Mouse (Mus musculus): ENCODE data around the gene Katna1.
"Not testable (repeated sequence)": the region's sequence is repeated elsewhere in the genome, so short reads cannot be mapped to it uniquely, and the experiment has no call there.

Gene Katna1

GRCm38 (mm10) chr10:7725751-7726500, at the start of gene Katna1:
TSS of gene Katna1 (plus strand) at chr10:7726000.
- DNase-seq (ENCODE audit: low read depth) = peak; percentile 99

GRCm38 (mm10) chr10:7680731-7681301, 45.0 kb upstream of the Katna1 start, which contains the start of the genes Pcmt1 and Lats1:
TSS of gene Pcmt1 (minus strand) at chr10:7681136.
TSS of gene Lats1 (plus strand) at chr10:7681214.
- peak; percentile 90 for DNase-seq (ENCODE audit: low read depth)

- DNase-seq (ENCODE audit: low read depth) = peak; percentile 75
Observed at GRCm38 (mm10) chr10:7681343-7682025, 44.3 kb upstream of the Katna1 start.

- no peak for DNase-seq (ENCODE audit: low read depth)
Observed at GRCm38 (mm10) chr10:7682249-7682648, 43.6 kb upstream of the Katna1 start.

- DNase-seq (ENCODE audit: low read depth) = no peak
Observed at GRCm38 (mm10) chr10:7686902-7687301, 38.9 kb upstream of the Katna1 start.

GRCm38 (mm10) chr10:7695286-7695685, 30.5 kb upstream of the Katna1 start:
- peak; percentile 48 for DNase-seq (ENCODE audit: low read depth)

GRCm38 (mm10) chr10:7700120-7700519, 25.7 kb upstream of the Katna1 start:
- no peak for DNase-seq (ENCODE audit: low read depth)

- no peak for DNase-seq (ENCODE audit: low read depth)
Observed at GRCm38 (mm10) chr10:7702586-7702985, 23.2 kb upstream of the Katna1 start.

GRCm38 (mm10) chr10:7710121-7710520, 15.7 kb upstream of the Katna1 start:
- DNase-seq (ENCODE audit: low read depth) = no peak

- no peak for DNase-seq (ENCODE audit: low read depth)
Observed at GRCm38 (mm10) chr10:7712506-7712905, 13.3 kb upstream of the Katna1 start.

- DNase-seq (ENCODE audit: low read depth) = no peak
Observed at GRCm38 (mm10) chr10:7715056-7715455, 10.7 kb upstream of the Katna1 start.

GRCm38 (mm10) chr10:7726501-7726812, 657 bp downstream of the Katna1 start:
- DNase-seq (ENCODE audit: low read depth) = no peak

GRCm38 (mm10) chr10:7727011-7727410, 1.2 kb downstream of the Katna1 start:
- DNase-seq (ENCODE audit: low read depth) = peak; percentile 68

- no peak for DNase-seq (ENCODE audit: low read depth)
Observed at GRCm38 (mm10) chr10:7731582-7731981, 5.8 kb downstream of the Katna1 start.

GRCm38 (mm10) chr10:7737122-7737521, 11.3 kb downstream of the Katna1 start:
- no peak for DNase-seq (ENCODE audit: low read depth)

GRCm38 (mm10) chr10:7737914-7738313, 12.1 kb downstream of the Katna1 start:
- DNase-seq (ENCODE audit: low read depth) = no peak

GRCm38 (mm10) chr10:7745528-7745927, 19.7 kb downstream of the Katna1 start:
- not testable (repeated sequence) for DNase-seq (ENCODE audit: low read depth)

- DNase-seq (ENCODE audit: low read depth) = no peak
Observed at GRCm38 (mm10) chr10:7748752-7749151, 23.0 kb downstream of the Katna1 start.

- DNase-seq (ENCODE audit: low read depth) = no peak
Observed at GRCm38 (mm10) chr10:7757544-7757943, 31.7 kb downstream of the Katna1 start.

GRCm38 (mm10) chr10:7772346-7772745, 46.5 kb downstream of the Katna1 start:
- no peak for DNase-seq (ENCODE audit: low read depth)

GRCm38 (mm10) chr10:7772769-7773168, 47.0 kb downstream of the Katna1 start:
- DNase-seq (ENCODE audit: low read depth) = no peak

GRCm38 (mm10) chr10:7775421-7775820, 49.6 kb downstream of the Katna1 start:
- no peak for DNase-seq (ENCODE audit: low read depth)

- no peak for DNase-seq (ENCODE audit: low read depth)
Observed at GRCm38 (mm10) chr10:7778361-7778760, 52.6 kb downstream of the Katna1 start.

All from induced T-regulatory cell, adult 2 months (primary cell).